Mouse (Mus musculus) splenic B cell, adult 2 months (primary cell): ENCODE measurements around the gene Zfp39.
"Not testable (repeated sequence)": the region's sequence is repeated elsewhere in the genome, so short reads cannot be mapped to it uniquely, and the experiment has no call there.

ENCODE experiments used
- DNase-seq: peaks from one replicate; pipeline ENCODE4 v3.0.0-alpha.2; 2011; ENCODE audit warnings: low read depth, low spot score
- H3K27me3 ChIP-seq: 2 replicates; pipeline ENCODE4 v1.6.1; 2012; ENCODE audit warnings: mild to moderate bottlenecking, low read length, moderate library complexity, mixed read lengths; ENCODE audit not compliant: control insufficient read depth, poor library complexity, insufficient read depth, severe bottlenecking
- H3K36me3 ChIP-seq: 2 replicates; pipeline ENCODE4 v1.6.1; 2012; ENCODE audit warnings: mild to moderate bottlenecking, low read length, moderate library complexity, mixed read lengths; ENCODE audit not compliant: control insufficient read depth, poor library complexity, insufficient read depth, severe bottlenecking

The Zfp39 gene

GRCm38 (mm10) chr11:58901080-58901479 is 2.9 kb downstream of the Zfp39 start:
- DNase-seq, result no peak
- Histone ChIP-seq H3K36me3 (peaks cover 10% of the 10 kb centered on the region; the same call in 1 of the 2 replicates), H3K27me3 (no peaks in the 10 kb centered on the region)

DNA sequence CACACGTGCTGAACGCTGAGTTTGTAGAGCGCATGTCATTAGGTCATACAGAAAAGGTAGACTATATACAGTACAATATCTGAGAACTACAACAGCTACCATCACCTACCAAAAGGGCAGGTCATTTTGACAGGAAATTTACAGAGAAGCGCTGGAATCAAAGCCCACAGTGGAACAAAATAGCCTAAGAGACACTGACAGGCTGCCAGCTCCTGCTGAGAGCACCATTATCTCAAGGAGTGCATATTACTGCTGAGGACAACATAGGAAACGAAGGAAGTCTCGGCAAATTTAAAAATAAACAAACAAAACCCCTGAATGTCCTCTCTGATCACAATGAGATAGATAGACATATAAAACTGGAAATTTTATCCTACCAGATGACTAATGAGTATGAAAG is 6.5 kb downstream of the Zfp39 start:
- no peaks in the 10 kb centered on the region for H3K27me3 ChIP-seq
- H3K36me3 ChIP-seq, result peaks cover 17% of the 10 kb centered on the region; the same call in 1 of the 2 replicates
- no peak for DNase-seq

GRCm38 (mm10) chr11:58894456-58894855 is 9.6 kb downstream of the Zfp39 start:
- H3K27me3 ChIP-seq, result no peaks in the 10 kb centered on the region
- H3K36me3 ChIP-seq, result peaks cover 23% of the 10 kb centered on the region; the same call in 1 of the 2 replicates
- no peak for DNase-seq

DNA sequence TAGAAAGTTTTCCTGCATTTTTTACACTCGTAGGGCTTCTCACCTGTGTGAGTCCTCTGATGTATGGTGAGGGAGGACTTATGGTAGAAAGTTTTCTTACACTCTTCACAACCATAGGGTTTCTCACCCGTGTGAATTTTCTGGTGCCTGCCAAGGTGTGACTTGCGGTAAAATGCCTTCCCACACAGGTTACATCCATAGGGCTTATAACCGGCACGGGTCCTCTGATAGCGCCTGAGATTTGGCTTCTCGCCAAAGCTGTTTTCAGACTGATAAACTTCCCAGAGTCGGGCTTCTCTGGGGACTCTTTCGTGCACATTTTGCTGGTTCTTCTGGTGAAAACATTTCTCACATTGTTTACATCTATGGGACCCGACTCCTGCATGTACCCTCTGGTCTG is 13.5 kb downstream of the Zfp39 start:
- Histone ChIP-seq H3K36me3 (peaks cover 19% of the 10 kb centered on the region; the same call in 1 of the 2 replicates), H3K27me3 (no peaks in the 10 kb centered on the region)
- no peak for DNase-seq

- Histone ChIP-seq H3K27me3 (no peaks in the 10 kb centered on the region), H3K36me3 (peaks cover 11% of the 10 kb centered on the region; the same call in 1 of the 2 replicates)
- DNase-seq, result no peak
Measured at GRCm38 (mm10) chr11:58883756-58884155, 20.3 kb downstream of the Zfp39 start.

DNA sequence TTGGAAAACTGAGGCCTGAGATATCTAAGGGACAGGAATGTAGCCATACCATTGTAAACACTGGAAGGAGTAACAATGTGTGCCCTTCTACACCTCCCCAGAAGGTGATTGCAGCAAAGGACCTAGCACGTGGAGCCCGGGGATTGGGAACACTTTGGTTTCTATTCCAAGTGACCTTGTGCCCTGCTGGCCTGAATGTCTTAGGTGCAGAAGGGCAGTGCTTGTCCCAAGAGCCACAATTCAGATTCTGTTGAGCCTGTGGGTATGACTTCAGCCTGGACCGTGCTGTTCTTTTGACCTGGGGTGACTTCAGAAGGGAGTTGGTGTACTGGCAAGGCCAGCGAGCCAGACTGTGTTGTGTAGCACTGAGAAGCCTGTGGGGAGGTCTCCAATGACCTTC is 33.1 kb downstream of the Zfp39 start:
- Histone ChIP-seq H3K36me3 (no peaks in the 10 kb centered on the region), H3K27me3 (no peaks in the 10 kb centered on the region)
- DNase-seq, result no peak

- H3K36me3 ChIP-seq, result no peaks in the 10 kb centered on the region
- no peaks in the 10 kb centered on the region for H3K27me3 ChIP-seq
- DNase-seq, result no peak
Measured at GRCm38 (mm10) chr11:58867954-58868330, 36.1 kb downstream of the Zfp39 start.

GRCm38 (mm10) chr11:58867039-58867953 is 36.7 kb downstream of the Zfp39 start, which contains the start of gene 2810021J22Rik:
TSS of gene 2810021J22Rik (plus strand) at chr11:58867216.
- no peaks in the 10 kb centered on the region for H3K36me3 ChIP-seq

GRCm38 (mm10) chr11:58860744-58861143 is 43.3 kb downstream of the Zfp39 start:
- Histone ChIP-seq H3K27me3 (no peaks in the 10 kb centered on the region), H3K36me3 (peaks cover 13% of the 10 kb centered on the region)
- DNase-seq, result no peak

More at GRCm38 (mm10) chr11:58867039-58867953, 36.7 kb downstream of the Zfp39 start, which contains the start of gene 2810021J22Rik:
- no peaks in the 10 kb centered on the region for H3K27me3 ChIP-seq
- peak; percentile 81 for DNase-seq

- Histone ChIP-seq H3K36me3 (peaks cover 6% of the 10 kb centered on the region; the same call in 1 of the 2 replicates), H3K27me3 (no peaks in the 10 kb centered on the region)
- DNase-seq, result no peak
Measured at GRCm38 (mm10) chr11:58849731-58850130, 54.3 kb downstream of the Zfp39 start.

DNA sequence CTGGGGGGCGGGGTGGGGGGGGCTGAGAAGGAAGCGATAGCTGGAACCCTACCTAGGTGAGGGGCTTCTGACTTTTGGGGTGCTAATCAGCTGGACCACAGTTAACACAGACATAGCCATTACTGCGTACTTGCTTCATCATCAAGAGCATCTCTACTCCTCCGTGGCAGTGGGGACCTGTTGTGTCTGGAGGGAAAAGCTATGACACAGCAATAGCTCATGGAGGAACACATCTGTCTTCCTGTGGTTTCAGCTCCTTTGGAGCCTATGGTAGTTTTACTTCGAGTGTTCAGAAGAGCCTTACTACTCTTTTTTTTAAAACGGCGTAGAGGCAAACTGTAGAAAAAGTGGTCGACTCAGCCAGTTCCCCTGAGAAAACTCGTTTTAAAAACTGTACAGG is 56.4 kb downstream of the Zfp39 start:
- Histone ChIP-seq H3K27me3 (no peaks in the 10 kb centered on the region), H3K36me3 (0 out of 2 replicates have a peak, but pooled peaks cover 2% of the 10 kb centered on the region)
- DNase-seq, result peak; percentile 7

DNA sequence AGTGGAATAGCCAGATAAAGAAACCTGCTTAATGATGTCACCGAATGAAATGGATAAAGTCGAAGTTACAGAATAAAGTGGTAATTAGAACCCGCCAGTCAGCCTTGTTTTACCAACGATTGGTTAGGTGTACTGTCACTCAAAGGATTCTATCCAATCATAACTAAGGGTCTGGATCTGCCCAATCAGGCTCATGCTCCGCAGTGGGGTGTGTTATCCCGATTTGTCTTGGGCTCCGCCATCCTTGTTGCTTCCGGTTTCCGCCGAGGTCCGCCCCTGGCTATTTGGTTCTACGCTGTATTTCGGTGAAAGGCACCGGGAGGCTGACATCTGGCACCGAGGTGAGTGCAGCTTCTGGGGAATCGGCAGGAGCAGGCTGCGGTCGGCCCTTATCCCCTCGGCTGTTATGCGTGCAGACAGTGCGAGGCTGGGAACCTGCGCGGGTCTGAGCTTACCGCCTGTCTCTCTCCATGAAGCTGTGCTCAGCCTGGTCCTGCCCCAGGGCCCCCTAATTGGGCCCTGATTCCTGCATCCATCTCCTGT is 57.0 kb downstream of the Zfp39 start, which contains the start of gene Gm12258:
TSS of gene Gm12258 (plus strand) at position 240 of the 543 bp plus-strand sequence.
- H3K27me3 ChIP-seq, result no peaks in the 10 kb centered on the region
- H3K36me3 ChIP-seq, result 0 out of 2 replicates have a peak, but pooled peaks cover 2% of the 10 kb centered on the region
- peak; percentile 98 for DNase-seq

- DNase-seq, H3K27me3 ChIP-seq: not testable (repeated sequence)
Measured at GRCm38 (mm10) chr11:58838951-58839350, 65.1 kb downstream of the Zfp39 start, which contains the start of gene Olfr311. TSS of gene Olfr311 (plus strand) at chr11:58839251.

More at GRCm38 (mm10) chr11:58838951-58839350, 65.1 kb downstream of the Zfp39 start, which contains the start of gene Olfr311:
- not testable (repeated sequence) for H3K36me3 ChIP-seq
